Mouse (Mus musculus): ENCODE results near the gene Orai3. TPM values are rescaled to one million over a fixed set of nuclear protein-coding genes. Genes with fewer than 3 reads are reported as not detected.
A peak's percentile ranks its signal among the peaks of the same experiment; 100 is the strongest.

Gene Orai3
- polyA plus RNA-seq, 1 experiment from 2014 or later, result 17.1 TPM

DNA sequence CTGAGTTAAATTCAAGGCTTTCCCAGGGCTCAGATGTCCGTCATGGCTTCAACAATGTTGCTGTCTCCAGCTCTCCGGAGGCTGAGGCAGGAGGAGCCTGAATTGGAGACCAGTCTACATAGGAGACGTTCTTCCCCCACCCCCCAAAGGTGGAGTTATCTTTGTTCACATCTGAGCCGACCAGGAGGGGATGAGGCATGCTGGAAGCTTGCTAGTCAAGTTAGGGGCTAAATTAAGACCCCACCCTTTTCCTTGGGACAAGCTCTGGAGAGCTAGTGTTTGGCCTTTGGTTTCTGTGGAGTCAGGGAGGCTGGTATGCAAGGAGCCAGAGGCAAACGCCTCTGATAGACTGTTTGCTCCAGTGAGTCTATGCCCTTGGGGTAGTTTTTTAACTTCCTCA, 16.5 kb upstream of the Orai3 start:
- ATAC-seq (replicated peaks; ENCODE audit: low FRiP score, low TSS enrichment, low read depth) (no peak), DNase-seq (ENCODE audit: low spot score) (no peak)
- H3K27ac ChIP-seq (ENCODE audit: low read depth), result no peak overlapping the region
- no peak overlapping the region for H3K4me2 ChIP-seq (ENCODE audit: low read length)
- H3K27me3 ChIP-seq (replicated peaks; ENCODE audit: control insufficient read depth, insufficient read depth, low read length), result no peaks in the 10 kb centered on the region
- no peak overlapping the region for H3K9ac ChIP-seq (ENCODE audit: low read length)
- H3K36me3 ChIP-seq (ENCODE audit: control insufficient read depth, insufficient read depth, low read length), result peaks cover 99% of the 10 kb centered on the region
- no peaks in the 10 kb centered on the region for H3K4me1 ChIP-seq (replicated peaks; ENCODE audit: control insufficient read depth, insufficient read depth, low read length)
- H3K9me3 ChIP-seq (ENCODE audit: control insufficient read depth, low read length), result no peaks in the 10 kb centered on the region
- no peak overlapping the region for H3K4me3 ChIP-seq (ENCODE audit: low read depth, low read length)
- WGBS, result 59% methylated on average over 5 of the region's 5 CpGs

DNA sequence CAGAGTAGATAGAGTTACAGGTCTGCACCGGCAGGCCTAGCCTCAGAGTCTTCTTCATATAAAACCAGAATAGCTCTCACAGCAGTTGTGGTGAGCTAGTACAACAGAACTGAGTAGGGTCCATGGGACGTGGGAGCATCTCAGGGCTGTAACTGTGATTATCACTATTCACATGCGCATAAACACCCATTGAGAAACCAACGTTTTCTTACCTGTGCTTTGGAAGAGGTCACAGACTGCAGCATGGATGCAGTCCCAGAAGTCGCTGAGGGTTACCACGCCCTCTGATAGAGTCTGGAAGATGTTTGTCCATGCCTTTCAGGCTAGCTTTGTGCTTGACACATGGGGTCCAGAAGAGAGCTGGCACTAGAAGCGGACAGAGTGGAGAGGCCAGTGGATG, 15.9 kb upstream of the Orai3 start:
- Histone ChIP-seq H3K4me3 (ENCODE audit: low read depth, low read length) (no peak overlapping the region), H3K36me3 (ENCODE audit: control insufficient read depth, insufficient read depth, low read length) (peaks cover 96% of the 10 kb centered on the region), H3K9me3 (ENCODE audit: control insufficient read depth, low read length) (no peaks in the 10 kb centered on the region), H3K4me1 (replicated peaks; ENCODE audit: control insufficient read depth, insufficient read depth, low read length) (no peaks in the 10 kb centered on the region), H3K27me3 (replicated peaks; ENCODE audit: control insufficient read depth, insufficient read depth, low read length) (no peaks in the 10 kb centered on the region), H3K9ac (ENCODE audit: low read length) (no peak overlapping the region), H3K27ac (ENCODE audit: low read depth) (no peak overlapping the region), H3K4me2 (ENCODE audit: low read length) (no peak overlapping the region)
- ATAC-seq (replicated peaks; ENCODE audit: low FRiP score, low TSS enrichment, low read depth) (no peak), DNase-seq (ENCODE audit: low spot score) (no peak)
- 83% methylated on average over 7 of the region's 7 CpGs for WGBS

DNA sequence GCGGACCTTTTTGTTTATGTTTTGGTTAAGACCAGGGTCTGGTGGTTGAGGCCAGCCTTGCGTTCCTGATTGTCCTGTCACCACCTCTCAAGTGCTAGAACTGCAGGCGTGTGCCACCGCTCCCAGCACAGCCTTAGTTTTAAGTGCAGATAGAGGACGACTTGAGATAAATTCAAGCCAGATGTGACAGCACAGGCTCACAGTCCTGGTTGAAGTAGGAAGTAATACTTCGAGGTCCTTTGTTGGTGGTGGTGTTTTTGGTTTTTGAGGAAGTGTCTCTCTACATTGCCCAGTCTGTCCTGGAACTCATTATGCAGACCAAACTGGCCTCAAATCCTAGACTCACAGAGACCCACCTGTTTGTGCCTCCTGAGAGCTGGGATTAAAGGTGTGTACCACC, 9.9 kb upstream of the Orai3 start:
- no peak overlapping the region for H3K9ac ChIP-seq (ENCODE audit: low read length)
- H3K36me3 ChIP-seq (ENCODE audit: control insufficient read depth, insufficient read depth, low read length), result peaks cover 69% of the 10 kb centered on the region
- H3K4me2 ChIP-seq (ENCODE audit: low read length), result no peak overlapping the region
- H3K9me3 ChIP-seq (ENCODE audit: control insufficient read depth, low read length), result no peaks in the 10 kb centered on the region
- H3K4me3 ChIP-seq (ENCODE audit: low read depth, low read length), result no peak overlapping the region
- no peak for ATAC-seq (replicated peaks; ENCODE audit: low FRiP score, low TSS enrichment, low read depth)
- WGBS, result 34% methylated on average over 6 of the region's 6 CpGs
- no peak overlapping the region for H3K27ac ChIP-seq (ENCODE audit: low read depth)
- no peaks in the 10 kb centered on the region for H3K27me3 ChIP-seq (replicated peaks; ENCODE audit: control insufficient read depth, insufficient read depth, low read length)
- no peaks in the 10 kb centered on the region; the same call in 1 of the 2 replicates for H3K4me1 ChIP-seq (replicated peaks; ENCODE audit: control insufficient read depth, insufficient read depth, low read length)
- no peak for DNase-seq (ENCODE audit: low spot score)

DNA sequence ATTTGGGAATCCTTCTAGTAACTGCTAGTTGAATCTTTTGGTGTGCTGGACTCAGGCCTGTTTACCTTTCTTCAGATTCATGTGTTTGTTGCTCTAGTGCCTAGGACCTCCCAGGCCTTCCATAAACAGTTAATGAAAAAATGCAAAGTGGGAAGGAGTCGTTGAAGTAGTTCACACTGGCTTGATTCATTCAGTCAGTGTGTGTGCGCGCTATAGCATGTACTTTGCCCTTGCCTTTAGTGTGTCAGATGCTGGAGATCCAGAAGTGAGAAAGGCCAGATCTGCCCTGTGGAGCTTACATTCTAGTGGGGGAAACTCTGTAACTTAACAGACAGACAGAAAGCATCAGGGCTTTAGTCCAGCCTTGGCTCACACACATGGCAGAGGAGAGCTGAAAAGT, 9.1 kb upstream of the Orai3 start:
- Histone ChIP-seq H3K36me3 (ENCODE audit: control insufficient read depth, insufficient read depth, low read length) (peaks cover 69% of the 10 kb centered on the region), H3K27ac (ENCODE audit: low read depth) (no peak overlapping the region), H3K27me3 (replicated peaks; ENCODE audit: control insufficient read depth, insufficient read depth, low read length) (no peaks in the 10 kb centered on the region), H3K9ac (ENCODE audit: low read length) (no peak overlapping the region), H3K9me3 (ENCODE audit: control insufficient read depth, low read length) (no peaks in the 10 kb centered on the region), H3K4me3 (ENCODE audit: low read depth, low read length) (no peak overlapping the region), H3K4me1 (replicated peaks; ENCODE audit: control insufficient read depth, insufficient read depth, low read length) (no peaks in the 10 kb centered on the region; the same call in 1 of the 2 replicates), H3K4me2 (ENCODE audit: low read length) (no peak overlapping the region)
- DNase-seq (ENCODE audit: low spot score) (no peak), ATAC-seq (replicated peaks; ENCODE audit: low FRiP score, low TSS enrichment, low read depth) (no peak)
- WGBS, result 54% methylated on average over 3 of the region's 3 CpGs

DNA sequence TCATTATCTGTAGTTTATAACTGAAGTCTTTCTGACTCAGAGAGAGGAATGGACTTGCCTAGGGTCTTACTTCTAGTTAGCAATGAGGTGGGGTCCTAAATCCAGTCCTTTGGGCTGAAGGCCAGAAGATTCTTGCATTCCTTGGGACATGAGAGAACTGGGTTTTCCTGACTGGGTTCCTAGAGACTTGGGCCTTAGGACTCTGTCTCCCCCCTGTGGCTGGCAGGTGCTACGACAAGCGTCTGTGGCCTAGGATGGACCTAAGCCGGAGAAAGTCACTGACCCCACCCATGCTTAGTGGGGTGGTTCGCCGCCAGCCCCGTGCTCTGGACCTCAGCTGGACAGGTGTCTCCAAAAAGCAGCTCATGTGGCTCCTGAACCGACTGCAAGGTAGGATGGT, 8.6 kb upstream of the Orai3 start:
- Histone ChIP-seq H3K4me3 (ENCODE audit: low read depth, low read length) (no peak overlapping the region), H3K4me1 (replicated peaks; ENCODE audit: control insufficient read depth, insufficient read depth, low read length) (no peaks in the 10 kb centered on the region; the same call in 1 of the 2 replicates), H3K27ac (ENCODE audit: low read depth) (no peak overlapping the region), H3K4me2 (ENCODE audit: low read length) (no peak overlapping the region), H3K9ac (ENCODE audit: low read length) (no peak overlapping the region), H3K27me3 (replicated peaks; ENCODE audit: control insufficient read depth, insufficient read depth, low read length) (no peaks in the 10 kb centered on the region), H3K9me3 (ENCODE audit: control insufficient read depth, low read length) (no peaks in the 10 kb centered on the region), H3K36me3 (ENCODE audit: control insufficient read depth, insufficient read depth, low read length) (peaks cover 69% of the 10 kb centered on the region)
- DNase-seq (ENCODE audit: low spot score) (peak; percentile 84), ATAC-seq (replicated peaks; ENCODE audit: low FRiP score, low TSS enrichment, low read depth) (no peak)
- 28% methylated on average over 7 of the region's 7 CpGs for WGBS

DNA sequence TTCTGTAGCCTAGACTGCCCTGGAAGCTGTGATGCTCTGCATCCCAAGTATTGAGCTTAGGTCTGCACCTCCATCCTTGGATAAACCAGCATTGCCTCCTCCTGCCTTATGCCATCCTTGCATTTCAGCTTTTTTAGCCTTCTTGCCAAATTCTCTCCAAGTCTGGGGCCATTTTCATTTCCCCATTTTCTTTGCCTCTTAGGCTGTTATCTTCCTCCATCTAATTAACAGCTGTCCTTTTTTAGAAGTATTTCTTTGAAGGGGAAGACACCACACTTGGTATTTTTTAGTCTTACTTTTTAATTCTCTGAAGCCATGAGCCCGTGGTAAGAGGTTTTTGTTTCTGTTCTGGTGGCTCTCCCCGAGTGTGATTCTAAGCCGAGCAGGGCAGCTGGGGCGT, 6.0 kb upstream of the Orai3 start:
- H3K9ac ChIP-seq (ENCODE audit: low read length), result no peak overlapping the region
- H3K27me3 ChIP-seq (replicated peaks; ENCODE audit: control insufficient read depth, insufficient read depth, low read length), result no peaks in the 10 kb centered on the region
- H3K4me2 ChIP-seq (ENCODE audit: low read length), result no peak overlapping the region
- no peak overlapping the region for H3K27ac ChIP-seq (ENCODE audit: low read depth)
- no peaks in the 10 kb centered on the region; the same call in 1 of the 2 replicates for H3K4me1 ChIP-seq (replicated peaks; ENCODE audit: control insufficient read depth, insufficient read depth, low read length)
- H3K9me3 ChIP-seq (ENCODE audit: control insufficient read depth, low read length), result no peaks in the 10 kb centered on the region
- H3K36me3 ChIP-seq (ENCODE audit: control insufficient read depth, insufficient read depth, low read length), result peaks cover 66% of the 10 kb centered on the region
- WGBS, result 96% methylated on average over 4 of the region's 4 CpGs
- ATAC-seq (replicated peaks; ENCODE audit: low FRiP score, low TSS enrichment, low read depth), result no peak
- DNase-seq (ENCODE audit: low spot score), result no peak
- H3K4me3 ChIP-seq (ENCODE audit: low read depth, low read length), result no peak overlapping the region

DNA sequence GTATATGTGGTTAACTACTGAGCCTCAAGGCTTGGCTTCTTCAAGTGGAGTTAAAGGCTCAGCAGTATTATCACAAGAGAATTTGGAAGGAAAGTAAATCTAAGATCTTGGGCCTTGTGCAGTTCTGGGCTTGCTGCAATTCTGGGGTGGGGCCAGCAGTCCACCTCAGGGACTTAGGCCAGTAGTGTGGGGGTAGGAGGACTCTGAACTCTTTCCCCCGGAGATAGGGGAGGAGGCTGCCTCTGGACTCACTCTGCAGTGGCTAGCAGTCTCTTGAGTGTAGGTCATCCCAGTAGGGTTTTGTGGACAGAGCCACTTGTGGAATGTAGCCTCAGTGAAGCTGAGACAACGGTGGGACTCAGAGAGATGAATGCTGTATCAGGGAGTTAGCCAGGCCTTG, 3.9 kb upstream of the Orai3 start:
- H3K4me2 ChIP-seq (ENCODE audit: low read length), result no peak overlapping the region
- H3K4me1 ChIP-seq (replicated peaks; ENCODE audit: control insufficient read depth, insufficient read depth, low read length), result peaks cover 3% of the 10 kb centered on the region
- DNase-seq (ENCODE audit: low spot score) (no peak), ATAC-seq (replicated peaks; ENCODE audit: low FRiP score, low TSS enrichment, low read depth) (no peak)
- 91% methylated on average over 2 of the region's 2 CpGs for WGBS
- no peak overlapping the region for H3K9ac ChIP-seq (ENCODE audit: low read length)
- no peak overlapping the region for H3K27ac ChIP-seq (ENCODE audit: low read depth)
- no peak overlapping the region for H3K4me3 ChIP-seq (ENCODE audit: low read depth, low read length)
- no peaks in the 10 kb centered on the region for H3K27me3 ChIP-seq (replicated peaks; ENCODE audit: control insufficient read depth, insufficient read depth, low read length)
- no peaks in the 10 kb centered on the region for H3K9me3 ChIP-seq (ENCODE audit: control insufficient read depth, low read length)
- H3K36me3 ChIP-seq (ENCODE audit: control insufficient read depth, insufficient read depth, low read length), result peaks cover 57% of the 10 kb centered on the region

DNA sequence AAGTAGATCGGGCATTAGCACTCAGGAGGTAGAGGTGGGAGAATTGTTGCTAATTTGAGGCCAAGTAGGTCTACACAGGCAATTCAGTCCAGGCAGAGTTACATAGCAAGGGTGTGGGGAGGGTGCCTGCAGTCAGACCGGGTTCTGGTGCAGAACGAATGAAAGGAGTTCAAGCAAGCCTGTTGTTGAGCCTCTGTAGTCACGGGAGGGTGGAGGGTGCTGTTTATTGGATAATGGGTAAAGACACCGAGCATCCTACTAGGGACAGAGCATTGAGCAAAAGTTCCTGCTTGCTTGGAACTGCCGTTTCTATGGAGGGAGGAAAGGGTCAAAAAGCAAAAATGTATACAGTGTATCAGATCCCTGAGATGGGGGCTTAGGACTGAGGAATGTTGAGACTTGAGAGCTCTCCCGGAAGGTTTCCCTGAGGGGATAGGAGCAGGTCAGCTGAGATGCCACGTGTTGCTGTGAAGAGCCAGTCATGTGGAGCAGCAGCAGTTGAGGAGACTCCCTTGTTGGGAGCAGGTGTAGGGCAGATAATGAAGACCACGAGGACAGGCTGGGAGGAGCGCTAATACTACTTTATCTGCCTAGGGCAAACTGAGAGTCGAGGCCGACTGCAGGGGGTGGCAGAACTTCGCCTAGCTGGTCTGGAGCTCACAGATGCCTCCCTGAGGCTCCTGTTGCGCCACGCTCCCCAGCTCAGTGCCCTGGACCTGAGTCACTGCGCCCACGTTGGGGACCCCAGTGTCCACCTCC, 2.6 kb upstream of the Orai3 start:
- DNase-seq (ENCODE audit: low spot score) (no peak), ATAC-seq (replicated peaks; ENCODE audit: low FRiP score, low TSS enrichment, low read depth) (no peak)
- Histone ChIP-seq H3K4me3 (ENCODE audit: low read depth, low read length) (no peak overlapping the region), H3K9ac (ENCODE audit: low read length) (no peak overlapping the region), H3K9me3 (ENCODE audit: control insufficient read depth, low read length) (no peaks in the 10 kb centered on the region), H3K27ac (ENCODE audit: low read depth) (no peak overlapping the region), H3K36me3 (ENCODE audit: control insufficient read depth, insufficient read depth, low read length) (peaks cover 57% of the 10 kb centered on the region), H3K27me3 (replicated peaks; ENCODE audit: control insufficient read depth, insufficient read depth, low read length) (no peaks in the 10 kb centered on the region), H3K4me2 (ENCODE audit: low read length) (no peak overlapping the region), H3K4me1 (replicated peaks; ENCODE audit: control insufficient read depth, insufficient read depth, low read length) (peaks cover 10% of the 10 kb centered on the region)
- WGBS, result 77% methylated on average over 17 of the region's 17 CpGs

DNA sequence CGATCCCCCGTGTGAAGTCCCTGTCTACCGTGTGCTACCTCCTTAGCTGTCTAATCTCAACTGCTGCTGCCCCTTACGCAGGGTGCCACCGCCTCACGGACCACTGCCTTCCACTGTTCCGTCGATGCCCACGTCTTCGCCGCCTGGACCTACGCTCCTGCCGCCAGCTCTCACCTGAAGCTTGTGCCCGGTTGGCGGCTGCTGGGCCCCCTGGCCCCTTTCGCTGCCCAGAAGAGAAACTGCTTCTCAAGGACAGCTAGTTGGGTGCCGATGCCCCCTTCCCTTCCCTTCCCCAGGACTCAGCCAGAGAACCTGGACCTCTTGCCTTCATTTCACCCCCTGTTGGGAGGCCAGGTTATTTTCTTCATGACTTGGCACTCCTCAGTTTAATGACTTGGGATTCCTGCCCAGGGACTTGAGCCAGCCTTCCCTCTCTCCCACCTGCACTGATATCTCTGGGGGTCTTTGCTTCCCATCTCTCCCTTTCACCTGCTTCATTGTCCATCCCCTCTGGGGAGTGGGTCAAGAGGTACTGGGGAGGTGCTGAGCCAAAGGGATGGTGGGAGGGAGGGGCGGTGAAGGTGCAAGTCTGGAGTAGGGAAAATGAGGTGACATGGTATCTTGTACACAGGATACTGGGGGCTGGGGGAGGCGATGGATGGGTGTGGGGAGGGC, 1.8 kb upstream of the Orai3 start:
- Histone ChIP-seq H3K4me1 (replicated peaks; ENCODE audit: control insufficient read depth, insufficient read depth, low read length) (peaks cover 10% of the 10 kb centered on the region), H3K4me2 (ENCODE audit: low read length) (no peak overlapping the region), H3K9me3 (ENCODE audit: control insufficient read depth, low read length) (no peaks in the 10 kb centered on the region), H3K27me3 (replicated peaks; ENCODE audit: control insufficient read depth, insufficient read depth, low read length) (no peaks in the 10 kb centered on the region), H3K36me3 (ENCODE audit: control insufficient read depth, insufficient read depth, low read length) (peaks cover 51% of the 10 kb centered on the region), H3K9ac (ENCODE audit: low read length) (no peak overlapping the region), H3K4me3 (ENCODE audit: low read depth, low read length) (no peak overlapping the region), H3K27ac (ENCODE audit: low read depth) (no peak overlapping the region)
- ATAC-seq (replicated peaks; ENCODE audit: low FRiP score, low TSS enrichment, low read depth) (no peak), DNase-seq (ENCODE audit: low spot score) (no peak)
- 94% methylated on average over 19 of the region's 19 CpGs for WGBS
